Mouse (Mus musculus) left cerebral cortex, postnatal 36 days (tissue): ENCODE data around the gene Oas1f. TPM values are rescaled to one million over a fixed set of nuclear protein-coding genes. Genes with fewer than 3 reads are reported as not detected.
"Not testable (repeated sequence)": the region's sequence is repeated elsewhere in the genome, so short reads cannot be mapped to it uniquely, and the experiment has no call there.

Experiments used
- DNase-seq, 2 experiments: peaks; one replicate each; pipeline ENCODE4 v3.0.0; 2021 to 2022; ENCODE audit warnings: low spot score in 2 of 2, mixed read lengths in 1 of 2
- intact Hi-C: fragments of 180-260 bp; cut with DNase I; formaldehyde crosslinking; loops from one replicate; pipeline ENCODE4 v1.15.1; 2025
- total RNA-seq, 2 experiments: library from RNA; stranded (reverse); gene quantifications; 2 replicates each; pipeline ENCODE4 v1.2.3; 2021

The Oas1f gene
- total RNA-seq, 2 experiments from 2014 or later, result not detected

- no peak for DNase-seq
- intact Hi-C loops, result no loop called here
Observed at GRCm38 (mm10) chr5:120869436-120870015, 22.4 kb downstream of the Oas1f start.

- DNase-seq, result no peak
- intact Hi-C loops, result no loop called here
Observed at GRCm38 (mm10) chr5:120870081-120870480, 22.9 kb downstream of the Oas1f start.

GRCm38 (mm10) chr5:120870782-120871181 lies 23.6 kb downstream of the Oas1f start:
- intact Hi-C loops, result no loop called here

GRCm38 (mm10) chr5:120871469-120871868 lies 24.3 kb downstream of the Oas1f start:
- intact Hi-C loops, result no loop called here

More at GRCm38 (mm10) chr5:120870782-120871181, 23.6 kb downstream of the Oas1f start:
- no peak for DNase-seq

GRCm38 (mm10) chr5:120876839-120877238 lies 29.7 kb downstream of the Oas1f start:
- DNase-seq, result not testable (repeated sequence)

More at GRCm38 (mm10) chr5:120871469-120871868, 24.3 kb downstream of the Oas1f start:
- no peak for DNase-seq

GRCm38 (mm10) chr5:120877407-120877806 lies 30.2 kb downstream of the Oas1f start:
- intact Hi-C loops, DNase-seq: not testable (repeated sequence)

More at GRCm38 (mm10) chr5:120876839-120877238, 29.7 kb downstream of the Oas1f start:
- intact Hi-C loops, result not testable (repeated sequence)

- DNase-seq, intact Hi-C loops: not testable (repeated sequence)
Observed at GRCm38 (mm10) chr5:120878803-120879202, 31.6 kb downstream of the Oas1f start.

- DNase-seq, intact Hi-C loops: not testable (repeated sequence)
Observed at GRCm38 (mm10) chr5:120881681-120882080, 34.5 kb downstream of the Oas1f start.

GRCm38 (mm10) chr5:120887413-120887812 lies 40.2 kb downstream of the Oas1f start, which contains the start of gene Oas1g:
Gene Oas1g, minus strand, starts transcription at chr5:120887613.
- intact Hi-C loops, DNase-seq: not testable (repeated sequence)

GRCm38 (mm10) chr5:120887831-120888230 lies 40.7 kb downstream of the Oas1f start:
- intact Hi-C loops, result no loop called here

GRCm38 (mm10) chr5:120888294-120888815 lies 41.2 kb downstream of the Oas1f start:
- intact Hi-C loops, DNase-seq: not testable (repeated sequence)

More at GRCm38 (mm10) chr5:120887831-120888230, 40.7 kb downstream of the Oas1f start:
- no peak for DNase-seq

GRCm38 (mm10) chr5:120890026-120890425 lies 42.9 kb downstream of the Oas1f start:
- intact Hi-C loops, result no loop called here
- no peak for DNase-seq

- intact Hi-C loops, result no loop called here
Observed at GRCm38 (mm10) chr5:120890991-120891390, 43.8 kb downstream of the Oas1f start.

GRCm38 (mm10) chr5:120891566-120892242 lies 44.5 kb downstream of the Oas1f start:
- DNase-seq, result not testable (repeated sequence)
- intact Hi-C loops, result loop anchor here (1.0 kb wide), 1 partner anchor 106 kb away; no protein-coding TSS in a partner anchor

More at GRCm38 (mm10) chr5:120890991-120891390, 43.8 kb downstream of the Oas1f start:
- no peak for DNase-seq

- intact Hi-C loops, result loop anchor here (1.0 kb wide), 1 partner anchor 107 kb away; no protein-coding TSS in a partner anchor
Observed at GRCm38 (mm10) chr5:120892243-120892660, 45.1 kb downstream of the Oas1f start.

GRCm38 (mm10) chr5:120893866-120894265 lies 46.7 kb downstream of the Oas1f start:
- DNase-seq, intact Hi-C loops: not testable (repeated sequence)

More at GRCm38 (mm10) chr5:120892243-120892660, 45.1 kb downstream of the Oas1f start:
- DNase-seq, result no peak

GRCm38 (mm10) chr5:120894692-120895091 lies 47.5 kb downstream of the Oas1f start:
- intact Hi-C loops, DNase-seq: not testable (repeated sequence)

- intact Hi-C loops, result no loop called here
Observed at GRCm38 (mm10) chr5:120895231-120895900, 48.2 kb downstream of the Oas1f start.

GRCm38 (mm10) chr5:120898307-120898706 lies 51.1 kb downstream of the Oas1f start:
- intact Hi-C loops, result no loop called here
- no peak for DNase-seq

More at GRCm38 (mm10) chr5:120895231-120895900, 48.2 kb downstream of the Oas1f start:
- DNase-seq, result no peak

- DNase-seq, result no peak
- intact Hi-C loops, result no loop called here
Observed at GRCm38 (mm10) chr5:120898726-120899125, 51.6 kb downstream of the Oas1f start.
